Mouse (Mus musculus) embryonic stem cell, embryonic (primary cell): ENCODE data around the gene Rrp1b.
"Not testable (repeated sequence)": the region's sequence is repeated elsewhere in the genome, so short reads cannot be mapped to it uniquely, and the experiment has no call there.

ENCODE experiments used
- CTCF ChIA-PET, 4 experiments: fragments of 300-600 bp in 2 of 4; fragments of 350-600 bp in 2 of 4; sonication (Branson Sonifier 250); formaldehyde crosslinking; loops; one replicate each; lab custom pipeline; 2022; ENCODE audit warnings: inconsistent platforms in 2 of 4; lab: Charles Lee
- POLR2A ChIA-PET, 4 experiments: fragments of 300-600 bp in 2 of 4; fragments of 350-600 bp in 2 of 4; sonication (Branson Sonifier 250); formaldehyde crosslinking; loops; one replicate each; lab custom pipeline; 2022; ENCODE audit warnings: antibody characterized with exemption in 4 of 4, inconsistent platforms in 1 of 4; lab: Charles Lee

Gene Rrp1b

GRCm38 (mm10) chr17:32092895-32093294 is 57.0 kb downstream of the Rrp1b start:
- CTCF ChIA-PET: interaction anchor here in 1 of 4 experiments (2.2 kb wide), 1 partner anchor 69 kb away, joined by 8 read pairs; no protein-coding TSS in a partner anchor
- POLR2A ChIA-PET: interaction anchor here in 2 of 4 experiments (0.6 to 1.0 kb wide), 7 partner anchors 25 to 403 kb away, joined by 3 to 4 read pairs (median 3); no protein-coding TSS in a partner anchor

GRCm38 (mm10) chr17:32097676-32098075 is 61.8 kb downstream of the Rrp1b start:
- ChIA-PET POLR2A (interaction anchor here in 2 of 4 experiments (0.5 to 0.8 kb wide), 3 partner anchors 160 to 199 kb away, joined by 4 read pairs; no protein-coding TSS in a partner anchor), CTCF (no interaction called here)

DNA sequence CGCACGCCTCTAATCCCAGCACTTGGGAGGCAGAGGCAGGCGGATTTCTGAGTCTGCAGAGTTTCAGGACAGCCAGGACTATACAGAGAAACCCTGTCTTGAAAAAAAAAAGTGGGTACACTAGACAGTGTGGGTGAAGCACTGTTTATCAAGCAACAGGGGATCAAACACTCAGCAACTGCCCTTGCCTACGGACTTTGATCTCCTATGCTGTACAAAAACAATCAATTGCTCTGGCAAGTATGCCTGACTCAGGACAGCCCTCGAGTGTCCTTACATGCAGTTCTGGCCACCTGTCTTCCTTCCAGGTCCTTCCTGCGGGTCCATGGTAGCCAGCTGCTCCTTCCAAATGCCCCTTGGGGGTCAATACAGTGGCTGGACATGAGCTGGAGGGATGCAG is 63.0 kb downstream of the Rrp1b start:
- POLR2A ChIA-PET: interaction anchor here in 1 of 4 experiments (0.8 to 2.9 kb wide), 2 partner anchors 7 to 264 kb away, joined by 6 to 11 read pairs; no protein-coding TSS in a partner anchor
- CTCF ChIA-PET: not testable (repeated sequence)

DNA sequence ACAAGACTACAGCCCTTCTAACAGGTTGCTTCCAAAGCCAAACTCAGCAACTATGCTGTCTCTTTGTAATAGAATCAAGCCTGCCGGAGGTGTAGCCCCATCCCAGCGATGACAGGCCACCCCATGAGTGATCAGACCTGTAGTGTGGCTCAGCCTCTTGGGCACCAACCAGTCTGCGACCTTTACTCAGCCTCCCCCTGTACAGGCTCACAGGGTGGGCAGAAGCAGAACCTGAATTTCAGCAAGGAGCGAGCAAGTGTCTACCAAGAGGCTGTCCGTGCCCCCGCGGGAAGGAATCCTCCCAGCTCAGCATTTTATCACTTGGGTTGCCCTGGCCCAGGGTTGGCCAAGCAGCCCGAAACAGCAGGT is 63.7 kb downstream of the Rrp1b start:
- POLR2A ChIA-PET: interaction anchor here in 3 of 4 experiments (0.8 to 2.9 kb wide), 11 partner anchors 8 to 265 kb away, joined by 3 to 14 read pairs (median 5); no protein-coding TSS in a partner anchor
- CTCF ChIA-PET: interaction anchor here in 1 of 4 experiments (1.2 kb wide), 2 partner anchors 26 to 44 kb away, joined by 3 read pairs; no protein-coding TSS in a partner anchor

DNA sequence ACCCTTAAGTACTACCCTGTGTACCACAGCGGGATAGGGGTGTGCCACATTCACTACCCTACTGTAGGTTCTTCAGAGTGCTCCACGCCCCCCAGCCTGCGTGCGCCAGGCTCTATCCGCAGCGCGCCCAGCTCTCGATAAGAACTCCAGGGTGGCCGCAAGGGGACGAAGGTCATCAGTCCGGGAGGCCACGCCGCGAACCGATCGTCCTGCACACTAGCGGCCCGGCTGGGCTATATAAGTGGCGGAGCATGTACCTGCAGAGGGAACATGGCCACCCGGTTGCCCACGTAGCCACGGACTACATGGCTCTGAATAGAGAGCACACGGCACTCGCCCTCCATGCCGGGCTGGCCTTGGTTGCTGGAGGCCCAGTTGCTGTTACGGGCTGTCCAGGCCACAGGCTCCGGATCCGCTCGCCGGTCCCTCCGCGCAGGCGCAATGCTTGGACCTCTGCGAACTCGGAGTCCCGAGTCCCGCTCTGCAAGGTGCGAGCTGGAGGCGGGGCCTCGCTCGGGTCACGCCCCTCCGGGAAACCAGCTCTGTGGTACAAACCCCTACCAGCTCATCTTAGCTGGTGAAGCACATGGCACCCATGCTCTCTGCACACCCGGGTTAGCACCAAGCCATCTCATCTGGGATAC is 64.2 kb downstream of the Rrp1b start:
- POLR2A ChIA-PET: interaction anchor here (0.6 to 2.9 kb wide), 32 partner anchors 9 to 608 kb away, joined by 3 to 14 read pairs (median 4); partner anchors contain the start of gene Ephx3 (in 1 of the 4)
- CTCF ChIA-PET: interaction anchor here in 3 of 4 experiments (0.6 to 1.2 kb wide), 5 partner anchors 26 to 138 kb away, joined by 3 read pairs; no protein-coding TSS in a partner anchor

- ChIA-PET POLR2A (interaction anchor here in 2 of 4 experiments (0.6 to 1.2 kb wide), 4 partner anchors 11 to 418 kb away, joined by 3 to 5 read pairs (median 4); no protein-coding TSS in a partner anchor), CTCF (interaction anchor here (0.6 to 1.4 kb wide), 7 partner anchors 10 to 539 kb away, joined by 3 to 8 read pairs (median 3); no protein-coding TSS in a partner anchor)
Observed at GRCm38 (mm10) chr17:32103054-32103453, 67.2 kb downstream of the Rrp1b start.

DNA sequence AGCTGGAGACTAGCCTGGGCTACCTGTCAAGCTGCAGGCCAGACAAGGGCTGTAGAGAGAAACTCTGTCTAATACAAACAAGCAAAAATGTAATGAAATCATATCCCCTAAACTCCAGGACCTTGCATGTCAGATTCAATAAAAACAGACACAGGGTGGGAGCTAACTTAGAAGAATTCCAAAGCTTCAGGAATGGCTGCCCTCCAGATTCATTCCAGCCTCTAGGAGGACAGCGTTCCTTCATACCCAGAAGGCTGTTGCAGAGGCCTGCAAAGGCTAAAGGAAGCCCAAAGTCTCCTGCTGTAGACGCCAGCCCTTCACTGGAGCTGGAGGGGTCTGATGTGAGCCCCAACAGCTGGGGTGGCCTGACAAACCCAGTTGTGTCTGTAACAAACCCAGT is 70.5 kb downstream of the Rrp1b start:
- ChIA-PET POLR2A (interaction anchor here in 1 of 4 experiments (1.6 kb wide), 1 partner anchor 15 kb away, joined by 4 read pairs; no protein-coding TSS in a partner anchor), CTCF (interaction anchor here in 1 of 4 experiments (0.5 kb wide), 1 partner anchor 615 kb away, joined by 3 read pairs; no protein-coding TSS in a partner anchor)

DNA sequence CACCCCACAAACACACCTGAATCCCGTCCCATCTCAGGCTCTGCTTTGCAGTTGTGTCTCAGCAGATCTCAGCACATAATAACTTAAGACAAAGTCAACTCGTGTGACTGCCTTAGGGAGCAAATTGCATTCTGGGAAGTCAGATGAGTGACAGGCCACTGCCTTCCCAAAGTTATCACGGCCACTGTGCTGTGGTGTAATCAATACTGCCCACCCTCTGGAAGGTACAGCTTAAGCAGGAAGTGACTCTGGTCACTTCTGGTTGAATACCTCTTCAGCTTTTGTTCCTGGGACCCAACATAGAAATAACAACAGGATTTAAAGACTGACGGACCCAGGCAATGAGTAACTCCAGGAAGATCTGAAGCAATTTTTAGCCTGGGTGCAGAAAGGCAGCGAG is 72.0 kb downstream of the Rrp1b start:
- POLR2A ChIA-PET: no interaction called here
- CTCF ChIA-PET: no interaction called here

DNA sequence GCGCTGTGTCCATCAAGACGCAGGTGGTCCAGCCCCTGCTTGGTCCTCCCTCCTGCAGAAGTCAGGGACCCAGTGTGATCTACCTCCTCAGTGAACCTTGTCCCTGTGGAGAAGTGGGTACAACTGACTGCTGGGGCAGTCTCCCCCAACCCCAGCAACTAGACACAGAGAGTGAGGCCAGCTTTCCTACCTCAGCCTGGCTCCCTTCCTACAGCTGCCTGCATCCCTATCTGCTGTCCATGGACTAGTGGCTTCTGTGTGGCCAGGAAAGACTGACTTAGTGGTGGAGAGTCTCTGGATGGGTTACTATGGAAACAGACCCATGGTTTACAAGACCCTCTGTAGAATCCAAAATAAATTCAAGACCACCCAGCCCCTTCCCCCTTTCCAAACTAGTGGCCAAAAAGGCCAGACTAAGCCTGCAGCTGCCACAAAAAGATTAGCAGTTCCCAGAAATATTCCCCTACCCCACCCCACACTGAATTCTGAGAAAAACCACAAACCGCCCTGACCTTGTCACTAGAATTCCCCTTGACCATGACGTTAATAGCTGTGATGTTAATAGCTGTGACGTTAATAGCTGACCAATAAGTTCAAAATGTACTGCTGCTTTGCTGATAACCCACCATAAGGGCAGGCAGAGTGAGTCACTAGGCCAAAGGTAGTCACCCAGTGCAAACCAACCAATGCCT is 72.6 kb downstream of the Rrp1b start:
- CTCF ChIA-PET, POLR2A ChIA-PET: not testable (repeated sequence)

DNA sequence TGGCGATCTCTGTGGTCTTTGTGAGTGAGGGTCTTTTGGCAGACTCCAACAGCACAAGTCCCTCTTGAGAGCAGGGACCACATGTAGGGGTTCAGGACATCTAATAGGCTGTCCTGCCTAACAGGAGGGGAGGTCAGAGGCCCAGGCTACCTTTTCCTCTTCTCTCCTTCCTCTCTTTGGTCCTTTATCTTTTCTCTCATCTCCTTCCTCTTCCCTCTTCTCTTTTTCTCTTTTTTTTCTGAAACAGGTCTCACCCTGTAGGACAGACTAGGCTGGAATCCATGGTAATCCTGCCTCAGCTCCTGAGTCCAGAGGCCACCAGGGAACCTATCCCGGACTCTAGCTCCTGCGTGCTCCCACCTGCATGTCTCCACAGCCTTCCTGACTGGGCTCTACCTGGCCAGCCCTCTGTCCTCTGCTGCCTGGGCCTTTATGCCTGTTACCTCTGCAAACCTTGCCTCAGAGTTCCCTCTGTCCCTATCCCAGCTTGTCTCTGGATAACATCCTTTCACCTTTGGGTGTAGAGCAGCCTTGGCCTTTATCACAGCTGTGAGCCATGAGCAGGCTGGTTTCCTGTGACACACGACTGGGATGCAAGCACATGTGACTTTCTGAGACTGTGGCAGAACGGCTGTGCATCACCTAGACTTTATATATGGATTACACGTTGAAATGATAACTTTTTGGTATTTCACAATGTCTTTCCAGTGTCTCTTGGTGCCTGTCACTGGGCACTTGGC is 73.5 kb downstream of the Rrp1b start:
- POLR2A ChIA-PET: interaction anchor here in 1 of 4 experiments (1.8 kb wide), 1 partner anchor 9 kb away, joined by 4 read pairs; no protein-coding TSS in a partner anchor
- CTCF ChIA-PET: interaction anchor here in 1 of 4 experiments (0.6 kb wide), 1 partner anchor 42 kb away, joined by 3 read pairs; no protein-coding TSS in a partner anchor

DNA sequence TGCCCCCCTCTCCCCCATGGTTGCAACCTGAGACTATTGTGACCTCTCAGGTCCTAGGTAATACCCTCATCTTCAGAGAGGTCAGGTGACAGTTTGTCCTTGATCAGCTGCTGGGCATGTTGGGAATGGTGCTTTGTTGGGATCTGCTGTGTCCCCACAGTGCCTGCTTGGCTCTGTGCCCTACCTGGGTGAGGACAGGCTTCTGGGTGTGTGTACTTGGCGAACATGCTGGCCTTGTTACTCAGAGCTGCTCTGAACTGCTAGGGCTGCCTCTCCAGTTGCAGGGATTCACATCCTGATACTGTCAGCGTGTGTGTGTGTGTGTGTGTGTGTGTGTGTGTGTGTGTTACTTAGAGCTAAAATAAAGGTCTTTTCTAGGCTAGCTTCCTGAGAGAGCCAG is 74.5 kb downstream of the Rrp1b start:
- ChIA-PET POLR2A (interaction anchor here in 3 of 4 experiments (0.6 to 1.8 kb wide), 6 partner anchors 10 to 990 kb away, joined by 3 to 4 read pairs (median 4); partner anchors contain the start of gene Akap8 (in 1 of the 3)), CTCF (interaction anchor here in 1 of 4 experiments (1.0 kb wide), 1 partner anchor 417 kb away, joined by 3 read pairs; no protein-coding TSS in a partner anchor)

DNA sequence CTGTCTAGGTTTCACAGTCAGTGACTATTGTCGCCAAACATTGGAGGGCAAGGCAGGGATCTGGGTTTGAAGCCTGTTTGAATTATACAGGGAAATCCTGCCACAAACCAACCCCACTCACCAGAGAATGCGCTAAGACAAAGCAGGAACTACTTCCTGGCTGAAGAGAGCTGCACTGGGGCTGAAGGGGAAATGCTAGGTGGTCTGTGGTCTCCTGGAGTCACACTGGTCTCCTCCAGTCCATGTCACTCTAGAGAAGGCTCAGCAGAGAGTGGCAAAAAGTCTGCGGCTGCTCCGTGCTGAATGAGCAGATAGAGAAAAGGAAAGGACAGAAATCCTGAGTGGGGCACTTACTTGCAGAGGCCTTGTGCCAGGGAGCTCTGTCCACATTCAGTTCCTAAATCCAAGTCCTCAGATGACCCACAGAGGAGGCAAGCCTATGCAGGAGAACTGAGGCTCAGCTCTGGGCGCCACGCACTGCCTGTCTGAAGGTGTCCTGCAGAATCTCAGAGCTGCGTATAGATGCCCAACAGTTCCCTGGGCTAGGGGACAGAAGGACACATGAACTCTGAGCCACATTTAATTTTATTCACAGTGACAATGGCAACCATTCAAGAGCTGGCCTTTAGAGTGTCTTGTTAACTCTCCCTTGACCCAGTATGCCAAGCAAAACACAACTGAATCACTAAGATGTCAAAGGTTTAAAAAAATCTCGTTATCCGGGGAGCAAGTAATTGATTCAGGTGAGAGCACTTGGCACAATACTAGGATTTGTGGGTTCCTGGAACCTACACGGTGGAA is 75.3 kb downstream of the Rrp1b start:
- ChIA-PET POLR2A (interaction anchor here in 3 of 4 experiments (0.6 to 1.8 kb wide), 5 partner anchors 10 to 525 kb away, joined by 3 to 4 read pairs (median 4); partner anchors contain the start of gene Akap8 (in 1 of the 3)), CTCF (interaction anchor here in 1 of 4 experiments (1.0 kb wide), 1 partner anchor 418 kb away, joined by 3 read pairs; no protein-coding TSS in a partner anchor)
